Mouse (Mus musculus): ENCODE data around the gene Bdkrb1. TPM values are rescaled to one million over a fixed set of nuclear protein-coding genes. Genes with fewer than 3 reads are reported as not detected.

Gene Bdkrb1
- polyA plus RNA-seq, 1 experiment from 2014 or later: not detected

DNA sequence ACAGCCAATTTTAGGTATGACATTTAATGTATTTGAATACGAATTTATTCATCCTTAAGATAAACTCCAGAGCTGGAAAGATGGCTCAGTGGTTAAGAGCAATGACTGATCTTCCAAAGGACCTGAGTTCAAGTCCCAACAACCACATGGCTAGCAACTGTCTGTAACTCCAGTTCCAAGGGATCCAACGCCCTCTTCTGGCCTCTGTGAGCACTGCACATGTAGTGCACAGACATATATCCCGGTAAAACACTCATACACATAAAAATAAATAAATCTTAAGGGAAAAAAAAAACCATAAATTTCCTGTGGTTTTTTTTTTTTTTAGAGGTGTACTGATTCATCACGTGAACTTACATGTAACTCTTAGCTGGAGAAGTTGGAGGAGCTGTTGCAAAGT lies 34.7 kb downstream of the Bdkrb1 start:
- Histone ChIP-seq H3K4me3 (no peak overlapping the region), H3K27me3 (no peaks in the 10 kb centered on the region), H3K36me3 (peaks cover 97% of the 10 kb centered on the region), H3K27ac (no peak overlapping the region), H3K9me3 (no peaks in the 10 kb centered on the region), H3K4me2 (replicated peaks) (no peak overlapping the region), H3K9ac (no peak overlapping the region), H3K4me1 (no peaks in the 10 kb centered on the region)
- ATAC-seq (ENCODE audit: low FRiP score, low read depth): no peak
- 77% methylated on average over 4 of the region's 4 CpGs for WGBS

DNA sequence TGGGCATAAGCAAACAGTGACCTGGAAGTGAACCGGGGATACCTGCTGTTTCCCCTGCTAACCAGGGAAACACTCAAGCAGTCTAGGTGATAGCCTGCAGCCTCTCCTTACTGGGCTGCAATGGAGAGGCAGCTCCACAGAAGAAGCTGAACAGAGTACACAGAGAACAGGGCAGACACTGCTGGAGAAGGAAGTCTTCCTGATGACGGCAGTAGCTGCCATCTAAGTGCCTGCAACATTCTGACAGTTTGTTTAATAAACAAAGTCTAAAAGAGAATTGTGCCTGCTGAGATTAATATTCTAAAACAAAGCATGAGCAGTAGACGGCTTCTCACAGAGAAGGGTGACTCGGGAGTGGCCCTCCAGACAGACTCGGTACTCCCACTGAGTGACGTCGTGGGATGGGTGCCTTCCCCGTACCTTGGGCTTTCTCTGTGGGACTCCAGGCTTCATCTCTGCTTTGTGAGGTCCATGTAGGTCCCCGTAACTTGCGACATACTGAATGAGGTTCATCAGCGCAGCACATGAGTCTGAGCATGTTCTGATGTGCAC lies 40.0 kb downstream of the Bdkrb1 start:
- no peaks in the 10 kb centered on the region for H3K9me3 ChIP-seq
- ATAC-seq (ENCODE audit: low FRiP score, low read depth): no peak
- no peak overlapping the region for H3K9ac ChIP-seq
- H3K27ac ChIP-seq: no peak overlapping the region
- no peaks in the 10 kb centered on the region for H3K27me3 ChIP-seq
- no peaks in the 10 kb centered on the region for H3K4me1 ChIP-seq
- H3K4me2 ChIP-seq (replicated peaks): no peak overlapping the region
- H3K36me3 ChIP-seq: peaks cover 98% of the 10 kb centered on the region
- no peak overlapping the region for H3K4me3 ChIP-seq
- 95% methylated on average over 11 of the region's 11 CpGs for WGBS

Other genes with a start within 250 kb of the Bdkrb1 start
- gene D430019H16Rik, start 149.2 kb upstream of the Bdkrb1 start, polyA plus RNA-seq (2015; fragmentation: Nextera tagmentation; extraction: Ambion mirVana): 3.0 and 3.4 TPM in 2 replicates
- 1.8 and 2.1 TPM in 2 replicates for gene Bdkrb2, start 39.9 kb upstream of the Bdkrb1 start, polyA plus RNA-seq (2015; fragmentation: Nextera tagmentation; extraction: Ambion mirVana)
- gene Gskip, start 81.7 kb downstream of the Bdkrb1 start, polyA plus RNA-seq (2015; fragmentation: Nextera tagmentation; extraction: Ambion mirVana): 36.4 and 37.5 TPM in 2 replicates
- gene Atg2b, start 82.1 kb downstream of the Bdkrb1 start, polyA plus RNA-seq (2015; fragmentation: Nextera tagmentation; extraction: Ambion mirVana): 12.2 and 14.0 TPM in 2 replicates
- gene Ak7, start 102.9 kb downstream of the Bdkrb1 start, polyA plus RNA-seq (2015; fragmentation: Nextera tagmentation; extraction: Ambion mirVana): 0.06 and 0.14 TPM in 2 replicates
- 220 and 242 TPM in 2 replicates for gene Papola, start 181.6 kb downstream of the Bdkrb1 start, polyA plus RNA-seq (2015; fragmentation: Nextera tagmentation; extraction: Ambion mirVana)